Mouse (Mus musculus): ENCODE results near the gene Tnip1. TPM values are rescaled to one million over a fixed set of nuclear protein-coding genes. Genes with fewer than 3 reads are reported as not detected.

Tnip1 gene
- polyA plus RNA-seq, 1 experiment from 2014 or later = 21.2 TPM

GRCm38 (mm10) chr11:54984581-54984980, 21.9 kb upstream of the Tnip1 start:
- no peak overlapping the region for H3K4me3 ChIP-seq
- no peaks in the 10 kb centered on the region; the same call in 1 of the 2 replicates for H3K9me3 ChIP-seq
- no peak overlapping the region for H3K9ac ChIP-seq
- no peak overlapping the region for H3K4me2 ChIP-seq
- H3K27ac ChIP-seq (replicated peaks) = no peak overlapping the region
- WGBS = 53% methylated on average over 4 of the region's 4 CpGs
- no peak for ATAC-seq (ENCODE audit: extremely low read depth, insufficient number of reproducible peaks, low FRiP score, low TSS enrichment)
- no peaks in the 10 kb centered on the region for H3K27me3 ChIP-seq (replicated peaks)
- H3K4me1 ChIP-seq = peaks cover 21% of the 10 kb centered on the region
- peaks cover 99% of the 10 kb centered on the region for H3K36me3 ChIP-seq

- Histone ChIP-seq H3K4me2 (no peak overlapping the region), H3K4me3 (no peak overlapping the region), H3K4me1 (peaks cover 26% of the 10 kb centered on the region), H3K27ac (replicated peaks) (peak overlapping the region; percentile 36; the same call in 1 of the 2 replicates), H3K9me3 (no peaks in the 10 kb centered on the region; the same call in 1 of the 2 replicates), H3K27me3 (replicated peaks) (no peaks in the 10 kb centered on the region), H3K9ac (no peak overlapping the region), H3K36me3 (peaks cover 99% of the 10 kb centered on the region)
- 1% methylated on average over 6 of the region's 6 CpGs for WGBS
- ATAC-seq (ENCODE audit: extremely low read depth, insufficient number of reproducible peaks, low FRiP score, low TSS enrichment) = no peak
Observed at GRCm38 (mm10) chr11:54984085-54984484, 21.4 kb upstream of the Tnip1 start.

- H3K9ac ChIP-seq = no peak overlapping the region
- WGBS = 87% methylated on average over 6 of the region's 6 CpGs
Observed at GRCm38 (mm10) chr11:54982520-54982919, 19.8 kb upstream of the Tnip1 start.

GRCm38 (mm10) chr11:54981630-54982029, 18.9 kb upstream of the Tnip1 start:
- no peaks in the 10 kb centered on the region; the same call in 1 of the 2 replicates for H3K9me3 ChIP-seq
- no peak for ATAC-seq (ENCODE audit: extremely low read depth, insufficient number of reproducible peaks, low FRiP score, low TSS enrichment)
- H3K4me3 ChIP-seq = no peak overlapping the region
- no peak overlapping the region for H3K27ac ChIP-seq (replicated peaks)
- no peak overlapping the region for H3K9ac ChIP-seq
- peaks cover 41% of the 10 kb centered on the region for H3K4me1 ChIP-seq
- no peaks in the 10 kb centered on the region for H3K27me3 ChIP-seq (replicated peaks)
- H3K36me3 ChIP-seq = peaks cover 90% of the 10 kb centered on the region
- no peak overlapping the region for H3K4me2 ChIP-seq
- 91% methylated on average over 4 of the region's 4 CpGs for WGBS

More at GRCm38 (mm10) chr11:54982520-54982919, 19.8 kb upstream of the Tnip1 start:
- peaks cover 99% of the 10 kb centered on the region for H3K36me3 ChIP-seq
- H3K4me3 ChIP-seq = no peak overlapping the region
- no peak for ATAC-seq (ENCODE audit: extremely low read depth, insufficient number of reproducible peaks, low FRiP score, low TSS enrichment)
- H3K27me3 ChIP-seq (replicated peaks) = no peaks in the 10 kb centered on the region
- no peaks in the 10 kb centered on the region; the same call in 1 of the 2 replicates for H3K9me3 ChIP-seq
- no peak overlapping the region for H3K4me2 ChIP-seq
- no peak overlapping the region for H3K27ac ChIP-seq (replicated peaks)
- H3K4me1 ChIP-seq = peaks cover 41% of the 10 kb centered on the region

- Histone ChIP-seq H3K27me3 (replicated peaks) (no peaks in the 10 kb centered on the region), H3K4me2 (no peak overlapping the region), H3K4me1 (peaks cover 45% of the 10 kb centered on the region), H3K4me3 (no peak overlapping the region), H3K9ac (peak overlapping the region; percentile 47; the same call in 1 of the 2 replicates), H3K9me3 (no peaks in the 10 kb centered on the region; the same call in 1 of the 2 replicates), H3K27ac (replicated peaks) (0 out of 2 replicates have a peak overlapping the region, but pooled peaks have one; percentile 36), H3K36me3 (peaks cover 49% of the 10 kb centered on the region)
- ATAC-seq (ENCODE audit: extremely low read depth, insufficient number of reproducible peaks, low FRiP score, low TSS enrichment) = no peak
- 50% methylated on average over 6 of the region's 6 CpGs for WGBS
Observed at GRCm38 (mm10) chr11:54977385-54977937, 14.7 kb upstream of the Tnip1 start.

- H3K4me1 ChIP-seq = peaks cover 50% of the 10 kb centered on the region
- WGBS = 91% methylated on average over 2 of the region's 2 CpGs
- no peak overlapping the region for H3K4me2 ChIP-seq
- H3K9ac ChIP-seq = no peak overlapping the region
- peaks cover 38% of the 10 kb centered on the region for H3K36me3 ChIP-seq
- H3K27me3 ChIP-seq (replicated peaks) = no peaks in the 10 kb centered on the region
- no peak overlapping the region for H3K27ac ChIP-seq (replicated peaks)
- no peak for ATAC-seq (ENCODE audit: extremely low read depth, insufficient number of reproducible peaks, low FRiP score, low TSS enrichment)
- no peak overlapping the region for H3K4me3 ChIP-seq
- no peaks in the 10 kb centered on the region for H3K9me3 ChIP-seq
Observed at GRCm38 (mm10) chr11:54976351-54976750, 13.6 kb upstream of the Tnip1 start.

- ATAC-seq (ENCODE audit: extremely low read depth, insufficient number of reproducible peaks, low FRiP score, low TSS enrichment) = no peak
- H3K9me3 ChIP-seq = no peaks in the 10 kb centered on the region
- no peak overlapping the region for H3K4me2 ChIP-seq
- H3K27ac ChIP-seq (replicated peaks) = no peak overlapping the region
- peaks cover 32% of the 10 kb centered on the region for H3K36me3 ChIP-seq
- no peaks in the 10 kb centered on the region for H3K27me3 ChIP-seq (replicated peaks)
- no peak overlapping the region for H3K9ac ChIP-seq
- H3K4me3 ChIP-seq = no peak overlapping the region
- 85% methylated on average over 2 of the region's 2 CpGs for WGBS
- peaks cover 50% of the 10 kb centered on the region for H3K4me1 ChIP-seq
Observed at GRCm38 (mm10) chr11:54975756-54976155, 13.0 kb upstream of the Tnip1 start.

GRCm38 (mm10) chr11:54975340-54975739, 12.6 kb upstream of the Tnip1 start:
- no peak overlapping the region for H3K4me3 ChIP-seq

GRCm38 (mm10) chr11:54974639-54975038, 11.9 kb upstream of the Tnip1 start:
- peaks cover 50% of the 10 kb centered on the region for H3K4me1 ChIP-seq
- H3K9me3 ChIP-seq = no peaks in the 10 kb centered on the region
- no peak overlapping the region for H3K4me3 ChIP-seq
- H3K27ac ChIP-seq (replicated peaks) = 0 out of 2 replicates have a peak overlapping the region, but pooled peaks have one; percentile 65
- no peak for ATAC-seq (ENCODE audit: extremely low read depth, insufficient number of reproducible peaks, low FRiP score, low TSS enrichment)
- no peak overlapping the region for H3K4me2 ChIP-seq
- H3K36me3 ChIP-seq = peaks cover 21% of the 10 kb centered on the region
- H3K9ac ChIP-seq = no peak overlapping the region
- no peaks in the 10 kb centered on the region for H3K27me3 ChIP-seq (replicated peaks)
- 78% methylated on average over 4 of the region's 4 CpGs for WGBS

More at GRCm38 (mm10) chr11:54975340-54975739, 12.6 kb upstream of the Tnip1 start:
- no peak for ATAC-seq (ENCODE audit: extremely low read depth, insufficient number of reproducible peaks, low FRiP score, low TSS enrichment)
- Histone ChIP-seq H3K9ac (no peak overlapping the region), H3K4me2 (no peak overlapping the region), H3K27ac (replicated peaks) (no peak overlapping the region), H3K27me3 (replicated peaks) (no peaks in the 10 kb centered on the region), H3K36me3 (peaks cover 28% of the 10 kb centered on the region), H3K4me1 (peaks cover 50% of the 10 kb centered on the region), H3K9me3 (no peaks in the 10 kb centered on the region)
- 78% methylated on average over 5 of the region's 5 CpGs for WGBS

- peaks cover 40% of the 10 kb centered on the region for H3K4me1 ChIP-seq
- no peak overlapping the region for H3K4me3 ChIP-seq
- no peaks in the 10 kb centered on the region for H3K9me3 ChIP-seq
- 0 out of 2 replicates have a peak overlapping the region, but pooled peaks have one; percentile 7 for H3K9ac ChIP-seq
- no peaks in the 10 kb centered on the region for H3K27me3 ChIP-seq (replicated peaks)
- H3K4me2 ChIP-seq = peak overlapping the region; percentile 20
- 53% methylated on average over 8 of the region's 8 CpGs for WGBS
- peak overlapping the region; percentile 65 for H3K27ac ChIP-seq (replicated peaks)
- H3K36me3 ChIP-seq = peaks cover 11% of the 10 kb centered on the region
- ATAC-seq (ENCODE audit: extremely low read depth, insufficient number of reproducible peaks, low FRiP score, low TSS enrichment) = 0 out of 2 replicates have a peak, but pooled peaks have one; percentile 7
Observed at GRCm38 (mm10) chr11:54973481-54974212, 10.9 kb upstream of the Tnip1 start.

- Histone ChIP-seq H3K36me3 (peaks cover 2% of the 10 kb centered on the region), H3K9ac (no peak overlapping the region), H3K27ac (replicated peaks) (peak overlapping the region; percentile 65; the same call in 1 of the 2 replicates), H3K27me3 (replicated peaks) (no peaks in the 10 kb centered on the region), H3K9me3 (no peaks in the 10 kb centered on the region), H3K4me3 (no peak overlapping the region), H3K4me2 (no peak overlapping the region), H3K4me1 (peaks cover 32% of the 10 kb centered on the region)
- 50% methylated on average over 6 of the region's 6 CpGs for WGBS
- no peak for ATAC-seq (ENCODE audit: extremely low read depth, insufficient number of reproducible peaks, low FRiP score, low TSS enrichment)
Observed at GRCm38 (mm10) chr11:54972789-54973188, 10.1 kb upstream of the Tnip1 start.

Data from heart, embryonic 13.5 days (tissue).